Mouse (Mus musculus) testis, adult 2 months (tissue): ENCODE data around the gene Ccl22.

Experiments
- CTCF ChIP-seq: fragments of 200-500 bp; IDR thresholded peaks from 2 replicates; pipeline ENCODE4 v1.5.1; 2012; ENCODE audit warnings: low read depth, mild to moderate bottlenecking, inconsistent platforms, low read length, moderate library complexity; ENCODE audit not compliant: control insufficient read depth, insufficient read depth, insufficient replicate concordance
- POLR2A ChIP-seq: fragments of 200-500 bp; IDR thresholded peaks from 2 replicates; pipeline ENCODE4 v1.6.1; 2012; ENCODE audit warnings: low read depth, mild to moderate bottlenecking, inconsistent platforms, low read length, moderate library complexity; ENCODE audit not compliant: control insufficient read depth

GRCm38 (mm10) chr8:94746832-94747231, 1.4 kb downstream of the Ccl22 start:
- TF ChIP-seq CTCF = no peak
- TF ChIP-seq POLR2A = no peak
